Mouse (Mus musculus) MEL (cell line): ENCODE results near the gene Dlg2.

Source experiments
- CHD2 ChIP-seq: IDR thresholded peaks from 2 replicates; pipeline ENCODE4 v1.6.1; 2011; ENCODE audit warnings: low read length, improper control_type of control experiment
- CTCF ChIP-seq, 3 experiments: IDR thresholded peaks in 2 of 3; conservative IDR thresholded peaks in 1 of 3; 2 replicates each; pipeline ENCODE4 v1.5.1; 2011 to 2012; ENCODE audit warnings: low read length in 3 of 3, low read depth in 2 of 3, mild to moderate bottlenecking in 2 of 3, improper control_type of control experiment in 1 of 3, inconsistent platforms in 1 of 3, mixed read lengths in 1 of 3, moderate library complexity in 1 of 3; ENCODE audit not compliant: control insufficient read depth in 1 of 3, insufficient read depth in 1 of 3, poor library complexity in 1 of 3, severe bottlenecking in 1 of 3
- ELF1 ChIP-seq: IDR thresholded peaks from 2 replicates; pipeline ENCODE4 v1.6.1; 2014; ENCODE audit warnings: low read depth, mild to moderate bottlenecking, inconsistent platforms, low read length, improper control_type of control experiment, moderate library complexity
- GATA1 ChIP-seq: IDR thresholded peaks from 2 replicates; pipeline ENCODE4 v1.6.1; 2011; ENCODE audit warnings: low read depth, low read length, improper control_type of control experiment
- POLR2A ChIP-seq, 2 experiments: IDR thresholded peaks; 2 replicates each; pipeline ENCODE4 v1.6.1; 2011 to 2012; ENCODE audit warnings: low read length in 2 of 2, mild to moderate bottlenecking in 2 of 2, control low read depth in 1 of 2, improper control_type of control experiment in 1 of 2, low read depth in 1 of 2, moderate library complexity in 1 of 2; ENCODE audit not compliant: control insufficient read depth in 1 of 2, insufficient read depth in 1 of 2, poor library complexity in 1 of 2
- TAL1 ChIP-seq: IDR thresholded peaks from 2 replicates; pipeline ENCODE4 v1.6.1; 2012; ENCODE audit warnings: mild to moderate bottlenecking, inconsistent platforms, low read length, moderate library complexity, mixed read lengths
- USF1 ChIP-seq: IDR thresholded peaks from 2 replicates; pipeline ENCODE4 v1.6.1; 2014; ENCODE audit warnings: low read depth, mild to moderate bottlenecking, inconsistent platforms, low read length, improper control_type of control experiment, moderate library complexity
- ZMIZ1 ChIP-seq: IDR thresholded peaks from 2 replicates; pipeline ENCODE4 v1.6.1; 2012; ENCODE audit warnings: low read depth, mild to moderate bottlenecking, inconsistent platforms, low read length, improper control_type of control experiment, moderate library complexity
- ZNF384 ChIP-seq: IDR thresholded peaks from 2 replicates; pipeline ENCODE4 v1.6.1; 2012; ENCODE audit warnings: low read depth, mild to moderate bottlenecking, inconsistent platforms, low read length, improper control_type of control experiment

DNA sequence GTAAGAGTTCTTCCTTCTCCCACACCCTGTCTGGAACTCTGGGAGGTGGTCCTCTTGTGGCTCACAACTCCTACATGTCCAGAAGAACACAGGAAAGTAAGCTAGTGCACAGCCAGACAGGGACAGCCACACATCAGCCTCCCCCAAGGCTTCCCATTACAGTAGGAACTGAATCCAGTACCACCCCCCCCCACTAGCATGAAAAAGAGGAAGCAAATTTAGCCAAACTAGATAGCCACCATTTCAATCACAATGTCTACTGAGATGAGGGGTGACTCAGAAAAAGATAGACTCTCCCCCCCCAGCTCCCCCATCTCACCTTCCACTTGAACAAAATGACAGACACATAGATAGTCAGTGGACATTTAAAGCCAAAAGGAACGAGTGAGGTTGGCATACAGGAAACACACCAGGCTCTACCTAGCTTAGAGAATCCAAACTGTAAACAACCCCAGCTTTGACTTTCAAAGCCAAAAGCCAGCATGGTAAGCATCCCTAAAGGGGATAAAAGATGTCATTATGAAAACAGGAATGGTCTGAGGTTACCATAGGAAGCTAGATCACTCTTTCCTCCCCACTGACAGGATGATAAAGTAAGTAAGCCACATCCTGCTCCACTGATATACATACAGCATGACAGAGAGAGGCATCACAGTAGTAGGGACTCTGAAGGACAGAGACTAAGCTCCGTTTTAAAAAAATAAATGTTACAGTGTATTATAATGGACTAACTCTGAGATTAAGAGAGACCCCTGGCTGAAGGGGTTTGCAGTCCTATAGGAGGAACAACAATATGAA is 1986.8 kb downstream of the Dlg2 start:
- TF ChIP-seq ELF1 (no peak), ZNF384 (no peak), POLR2A (IDR thresholded peaks at IDR 0.05; ENCODE audit: control insufficient read depth in 1 of 2, insufficient read depth in 1 of 2, low read depth in 1 of 2, low read length in 2 of 2, poor library complexity in 1 of 2) (no peak), CHD2 (no peak), CTCF (IDR thresholded peaks at IDR 0.05 in 2 of 3, conservative IDR thresholded peaks at IDR 0.05 in 1 of 3; ENCODE audit: control insufficient read depth in 1 of 3, insufficient read depth in 1 of 3, low read depth in 2 of 3, low read length in 3 of 3, poor library complexity in 1 of 3, severe bottlenecking in 1 of 3) (no peak), GATA1 (no peak), ZMIZ1 (no peak), USF1 (no peak), TAL1 (no peak)
